Comparison of ENCODE assay signal across 9 mouse cellular contexts in genomic region chr12:8301011-8301814, GRCm38 (mm10). TPM values are rescaled to one million over a fixed set of nuclear protein-coding genes. Genes with fewer than 3 reads are reported as not detected.
A peak's percentile ranks its signal among the peaks of the same experiment; 100 is the strongest.
DNase-seq lines count a peak whose midpoint lies in the region; ATAC-seq lines count a peak whose summit lies in the region.
"Had no signal": no experiment of that assay in that cellular context is flagged by ENCODE, and none has a peak within 500 bp of the region (broad histone marks: within the 10 kb centered on the region; RNA-seq: fewer than 3 reads in every experiment).

No protein-coding gene starts in this region.

- peak overlapping the region; percentile 50 for H3K4me3 ChIP-seq in kidney, embryonic 16.5 days (ENCODE audit: low read length)
- H3K4me3 ChIP-seq in embryonic facial prominence, embryonic 13.5 days, result peak overlapping the region; percentile 60
- peak overlapping the region; percentile 42 for H3K4me3 ChIP-seq in intestine, embryonic 15.5 days (replicated peaks)
- peak overlapping the region; percentile 38 for H3K4me3 ChIP-seq in neural tube, embryonic 11.5 days (ENCODE audit: low read depth, low read length)
- H3K4me3 ChIP-seq: myocyte had no signal

- no peak overlapping the region for H3K27ac ChIP-seq in kidney, embryonic 16.5 days (ENCODE audit: low read length)
- H3K27ac ChIP-seq in embryonic facial prominence, embryonic 13.5 days, result 0 out of 2 replicates have a peak overlapping the region, but pooled peaks have one; percentile 57
- no peak overlapping the region for H3K27ac ChIP-seq in intestine, embryonic 15.5 days
- no peak overlapping the region for H3K27ac ChIP-seq in neural tube, embryonic 11.5 days (ENCODE audit: low read depth, low read length)

- no peaks in the 10 kb centered on the region for H3K36me3 ChIP-seq in kidney, embryonic 16.5 days (ENCODE audit: insufficient read depth, low read length)
- no peaks in the 10 kb centered on the region for H3K36me3 ChIP-seq in embryonic facial prominence, embryonic 13.5 days
- H3K36me3 ChIP-seq in intestine, embryonic 15.5 days, result no peaks in the 10 kb centered on the region
- H3K36me3 ChIP-seq in neural tube, embryonic 11.5 days (ENCODE audit: control insufficient read depth, insufficient read depth, low read length), result no peaks in the 10 kb centered on the region

- peak overlapping the region; percentile 52 for H3K9ac ChIP-seq in kidney, embryonic 16.5 days (replicated peaks; ENCODE audit: low read length)
- H3K9ac ChIP-seq in embryonic facial prominence, embryonic 13.5 days, result peak overlapping the region; percentile 74
- peak overlapping the region; percentile 36 for H3K9ac ChIP-seq in intestine, embryonic 15.5 days
- no peak overlapping the region for H3K9ac ChIP-seq in neural tube, embryonic 11.5 days (ENCODE audit: low read length)

- peak overlapping the region; percentile 69 for H3K4me2 ChIP-seq in kidney, embryonic 16.5 days (replicated peaks; ENCODE audit: low read depth, low read length)
- peak overlapping the region; percentile 86 for H3K4me2 ChIP-seq in embryonic facial prominence, embryonic 13.5 days
- peak overlapping the region; percentile 87 for H3K4me2 ChIP-seq in intestine, embryonic 15.5 days (replicated peaks)
- H3K4me2 ChIP-seq in neural tube, embryonic 11.5 days (ENCODE audit: low read depth), result peak overlapping the region; percentile 61

- no peak for DNase-seq in kidney, postnatal 36 days
- DNase-seq in neural tube, embryonic 11.5 days (ENCODE audit: low spot score), result no peak
- no peak for DNase-seq in spleen, postnatal 14 days (ENCODE audit: low spot score in 2 of 2)
- DNase-seq in gastrocnemius, postnatal 25 days, result no peak
- no peak for DNase-seq in thymus, adult 18-20 months

- ATAC-seq in kidney, embryonic 16.5 days (ENCODE audit: low FRiP score, low TSS enrichment), result 0 out of 2 replicates have a peak, but pooled peaks have one; percentile 2
- no peak for ATAC-seq in embryonic facial prominence, embryonic 13.5 days (ENCODE audit: insufficient number of reproducible peaks, insufficient read depth, low FRiP score, low TSS enrichment, low read depth)
- ATAC-seq in intestine, embryonic 15.5 days, result 0 out of 2 replicates have a peak, but pooled peaks have one; percentile 1
- ATAC-seq in neural tube, embryonic 11.5 days (ENCODE audit: insufficient read depth, low FRiP score, low TSS enrichment), result no peak

- peaks cover 93% of the 10 kb centered on the region for H3K27me3 ChIP-seq in kidney, embryonic 16.5 days (ENCODE audit: insufficient read depth, low read length)
- peaks cover 97% of the 10 kb centered on the region for H3K27me3 ChIP-seq in embryonic facial prominence, embryonic 13.5 days
- peaks cover 94% of the 10 kb centered on the region for H3K27me3 ChIP-seq in intestine, embryonic 15.5 days (replicated peaks)
- peaks cover 83% of the 10 kb centered on the region for H3K27me3 ChIP-seq in neural tube, embryonic 11.5 days (ENCODE audit: control insufficient read depth, insufficient read depth, low read length)

- WGBS in kidney, embryonic 16.5 days, result 6% methylated on average over 46 of the region's 46 CpGs
- WGBS in embryonic facial prominence, embryonic 13.5 days, result 3% methylated on average over 46 of the region's 46 CpGs
- WGBS in intestine, embryonic 15.5 days, result 7% methylated on average over 46 of the region's 46 CpGs
- WGBS in neural tube, embryonic 11.5 days, result 3% methylated on average over 46 of the region's 46 CpGs

- peaks cover 12% of the 10 kb centered on the region; the same call in 1 of the 2 replicates for H3K4me1 ChIP-seq in kidney, embryonic 16.5 days (ENCODE audit: insufficient read depth, low read length)
- H3K4me1 ChIP-seq in embryonic facial prominence, embryonic 13.5 days, result peaks cover 53% of the 10 kb centered on the region
- H3K4me1 ChIP-seq in intestine, embryonic 15.5 days (replicated peaks), result peaks cover 30% of the 10 kb centered on the region
- peaks cover 3% of the 10 kb centered on the region; the same call in 1 of the 2 replicates for H3K4me1 ChIP-seq in neural tube, embryonic 11.5 days (ENCODE audit: control insufficient read depth, insufficient read depth, low read length)

- H3K9me3 ChIP-seq in kidney, embryonic 16.5 days (ENCODE audit: low read length), result no peaks in the 10 kb centered on the region
- H3K9me3 ChIP-seq in embryonic facial prominence, embryonic 13.5 days, result no peaks in the 10 kb centered on the region
- H3K9me3 ChIP-seq in intestine, embryonic 15.5 days, result no peaks in the 10 kb centered on the region
- H3K9me3 ChIP-seq in neural tube, embryonic 11.5 days (ENCODE audit: control insufficient read depth, low read length), result no peaks in the 10 kb centered on the region

RNA-seq across cellular contexts. Expression of gene Gdf7, which starts 0.5 kb away (rescaled TPM):
- 1.0 and 1.1 TPM in 2 replicates for polyA plus RNA-seq in kidney, embryonic 16.5 days (2015; fragmentation: Nextera tagmentation; extraction: Ambion mirVana)
- polyA plus RNA-seq in embryonic facial prominence, embryonic 13.5 days (2015; fragmentation: Nextera tagmentation; extraction: Ambion mirVana), result 1.6 and 2.1 TPM in 2 replicates
- polyA plus RNA-seq in intestine, embryonic 15.5 days (2015; fragmentation: Nextera tagmentation; extraction: Ambion mirVana), result not detected in 2 replicates
- 0.28 and 0.37 TPM in 2 replicates for polyA plus RNA-seq in neural tube, embryonic 11.5 days (2014; fragmentation: Nextera tagmentation; extraction: Ambion mirVana)
- total RNA-seq in gastrocnemius, postnatal 25 days (2021), result not detected

RNA-seq across cellular contexts. Expression of gene Hs1bp3, which starts 12.0 kb away (rescaled TPM):
- polyA plus RNA-seq in kidney, embryonic 16.5 days (2015; fragmentation: Nextera tagmentation; extraction: Ambion mirVana), result 20.0 and 20.8 TPM in 2 replicates
- polyA plus RNA-seq in embryonic facial prominence, embryonic 13.5 days (2015; fragmentation: Nextera tagmentation; extraction: Ambion mirVana), result 19.0 and 19.2 TPM in 2 replicates
- 21.4 and 23.4 TPM in 2 replicates for polyA plus RNA-seq in intestine, embryonic 15.5 days (2015; fragmentation: Nextera tagmentation; extraction: Ambion mirVana)
- 8.6 and 11.2 TPM in 2 replicates for polyA plus RNA-seq in neural tube, embryonic 11.5 days (2014; fragmentation: Nextera tagmentation; extraction: Ambion mirVana)
- 1 to 10 TPM; 5.3 to 6.4 TPM for total RNA-seq in gastrocnemius, postnatal 25 days (2021)

Comparison
In these comparisons a context has a peak if more than half of its experiments do, and no peak if none do; other contexts are left out.
1. ATAC-seq: peak in kidney, embryonic 16.5 days (single experiment) and intestine, embryonic 15.5 days (single experiment); none in embryonic facial prominence, embryonic 13.5 days (single experiment) and neural tube, embryonic 11.5 days (single experiment).
2. Peak in every context shown above with its lines, with median percentiles within 50 percentile points of each other: H3K4me2 ChIP-seq and H3K4me3 ChIP-seq.